Mouse (Mus musculus) spleen, postnatal 36 days (tissue): Measurements from ENCODE around the gene Rabgap1l.

Source experiments
- DNase-seq, 2 experiments: peaks; one replicate each; pipeline ENCODE4 v3.0.0; 2022; ENCODE audit warnings: low spot score in 2 of 2, mixed read lengths in 1 of 2

Rabgap1l gene

DNA sequence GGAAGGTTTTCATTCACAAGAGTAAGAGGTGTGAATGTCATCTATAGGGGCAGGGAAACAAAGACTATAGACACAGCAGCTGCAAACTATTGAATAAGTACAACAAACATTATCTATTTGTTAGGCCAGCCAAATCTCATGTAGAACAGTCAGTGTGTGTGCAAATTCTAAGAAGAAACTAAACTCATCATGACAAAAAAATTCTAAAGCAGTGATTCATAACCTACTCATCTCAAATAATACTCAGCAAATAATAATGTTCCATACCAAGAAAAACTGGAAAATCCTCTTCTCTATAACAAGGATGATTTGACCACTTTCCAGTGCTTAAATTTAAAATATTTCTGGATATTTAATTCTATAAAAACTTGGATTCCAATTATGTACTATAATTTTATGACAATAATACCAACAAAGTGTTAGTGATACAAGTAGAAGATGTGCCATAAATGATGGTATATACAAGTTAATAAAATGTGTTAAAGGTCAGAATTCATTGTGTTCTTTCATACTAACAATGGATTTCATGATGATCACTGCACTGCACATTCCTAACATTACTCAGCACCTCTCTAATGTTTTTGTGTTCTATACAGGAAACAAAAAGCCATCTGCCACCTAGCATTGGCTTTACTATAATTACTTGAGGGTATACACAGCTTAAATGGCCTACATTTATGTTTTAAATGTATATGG is 196.6 kb downstream of the Rabgap1l start:
- DNase-seq: no peak

DNA sequence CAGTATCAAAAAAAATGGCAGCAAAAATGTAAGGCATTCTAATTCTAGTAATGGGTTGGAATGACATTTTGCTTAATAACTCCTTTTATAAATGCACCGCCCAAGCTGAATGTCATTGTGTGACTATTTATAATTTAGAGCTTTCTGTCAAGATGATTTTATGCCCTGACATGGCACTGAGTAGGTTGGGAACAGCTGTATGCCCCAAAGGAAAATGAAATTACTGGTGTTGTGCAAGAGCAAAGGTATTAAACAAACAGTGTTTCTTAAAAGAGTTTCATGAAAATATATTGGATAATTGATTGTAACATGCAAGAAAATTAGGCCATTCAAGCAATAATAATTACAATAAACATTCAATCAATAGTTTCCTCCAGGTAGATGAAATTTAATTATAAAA is 198.4 kb downstream of the Rabgap1l start:
- DNase-seq: no peak

DNA sequence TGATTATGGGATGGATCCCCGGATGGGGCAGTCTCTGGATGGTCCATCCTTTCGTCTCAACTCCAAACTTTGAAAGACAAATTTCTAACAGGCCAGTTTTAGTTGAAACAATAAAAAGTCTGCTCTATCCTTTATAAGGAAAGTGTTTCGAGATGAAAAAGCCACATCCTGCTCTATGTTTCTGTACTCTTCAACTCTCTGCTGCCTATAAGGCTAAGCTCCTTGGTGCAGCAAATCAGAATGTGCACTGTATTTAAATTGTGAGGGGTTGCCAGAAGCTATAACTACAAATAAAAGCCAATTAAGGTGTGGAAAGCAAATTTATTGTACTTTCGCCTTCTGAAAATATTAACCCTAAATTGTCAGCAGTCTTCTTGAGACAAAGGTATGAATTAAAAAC is 198.9 kb downstream of the Rabgap1l start:
- no peak for DNase-seq

DNA sequence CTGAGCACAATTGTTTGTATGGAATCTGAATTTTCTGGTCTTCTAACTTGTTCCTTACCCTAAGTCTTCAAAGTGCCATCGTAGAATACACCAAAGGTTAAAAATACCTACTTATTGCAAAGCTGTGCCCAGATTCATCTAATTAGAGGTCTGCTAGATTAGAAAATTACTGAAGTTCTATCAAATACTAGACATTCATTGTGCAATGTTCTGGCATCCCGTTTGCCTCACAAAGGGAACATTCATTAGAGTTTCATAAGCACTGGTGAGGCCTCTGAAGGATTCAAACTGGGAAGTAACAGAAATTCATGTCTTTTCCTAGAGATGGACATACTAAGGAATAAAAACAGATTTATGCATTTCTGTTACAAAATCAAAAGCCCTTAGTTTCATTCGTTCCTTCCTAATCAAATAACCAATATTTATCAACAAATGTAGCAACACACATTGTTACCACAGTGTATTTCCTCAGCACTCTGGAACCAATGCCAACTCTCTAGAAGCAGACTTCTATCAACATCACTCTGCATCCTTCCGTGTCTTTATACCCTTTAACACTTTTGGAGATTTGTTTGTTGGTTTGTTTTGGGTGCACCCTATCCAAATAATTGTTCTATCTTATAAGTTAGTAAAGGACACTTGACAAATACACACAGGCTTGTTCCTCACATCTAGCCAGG is 204.0 kb downstream of the Rabgap1l start:
- no peak for DNase-seq

DNA sequence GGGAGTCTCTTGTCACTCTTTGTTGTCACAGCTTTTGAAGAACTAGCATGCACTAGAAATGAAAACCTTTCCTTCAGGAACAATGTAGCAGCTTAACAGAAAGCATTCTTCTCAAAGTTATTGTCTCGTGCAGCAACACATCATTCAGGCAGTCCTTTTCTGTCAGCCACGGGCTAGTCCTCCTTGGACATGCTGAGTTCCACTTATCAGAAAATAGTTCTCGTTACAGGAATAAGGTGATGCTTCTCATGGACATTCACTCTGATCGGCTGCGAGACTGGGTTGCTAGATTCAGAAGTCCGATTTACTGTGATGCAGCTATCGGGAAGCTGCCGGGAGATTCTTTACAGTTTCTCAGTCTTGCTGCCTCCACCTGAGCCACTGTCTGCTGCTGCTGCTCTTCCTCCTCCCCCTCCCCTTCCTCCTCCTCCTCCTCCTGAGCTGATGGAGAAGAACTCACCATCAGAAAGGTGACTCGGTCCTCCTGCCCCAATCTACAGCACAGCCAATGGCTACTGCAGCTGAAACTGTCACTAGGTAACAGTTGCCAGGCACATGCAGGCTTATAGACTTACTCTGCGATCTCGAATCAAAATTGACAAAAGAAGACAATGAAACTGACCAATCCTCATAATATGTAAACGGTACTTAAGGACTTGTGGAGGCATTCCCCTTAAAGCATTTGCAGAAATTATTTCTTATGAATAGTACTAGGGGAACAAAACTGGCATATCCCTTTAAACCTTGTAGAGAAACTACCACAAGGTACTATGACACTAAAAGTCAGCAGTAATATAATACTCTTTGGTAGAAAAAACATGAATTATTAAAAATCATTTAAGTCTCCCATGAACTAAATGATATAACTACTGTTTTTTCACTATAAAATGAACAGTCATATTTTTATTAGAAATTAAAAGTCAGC is 213.4 kb downstream of the Rabgap1l start:
- DNase-seq: no peak

DNA sequence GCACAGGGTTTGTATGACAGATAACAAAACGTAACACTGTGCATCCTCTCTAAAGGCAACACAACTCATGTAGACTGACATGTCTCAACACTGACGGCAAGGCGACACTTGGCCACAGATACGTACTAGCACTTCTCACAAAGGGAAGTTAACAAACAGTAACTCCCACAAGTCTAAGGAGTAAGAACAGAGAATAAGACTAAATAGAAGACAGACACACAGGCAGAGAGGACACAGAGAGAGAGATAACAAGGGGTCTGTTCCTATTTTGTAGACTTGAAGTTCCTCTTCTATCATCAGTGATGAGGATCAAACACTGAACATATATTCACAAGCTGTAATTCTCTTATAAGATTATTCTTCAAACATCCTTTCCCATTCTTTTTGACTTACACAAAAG is 216.9 kb downstream of the Rabgap1l start:
- DNase-seq: no peak

DNA sequence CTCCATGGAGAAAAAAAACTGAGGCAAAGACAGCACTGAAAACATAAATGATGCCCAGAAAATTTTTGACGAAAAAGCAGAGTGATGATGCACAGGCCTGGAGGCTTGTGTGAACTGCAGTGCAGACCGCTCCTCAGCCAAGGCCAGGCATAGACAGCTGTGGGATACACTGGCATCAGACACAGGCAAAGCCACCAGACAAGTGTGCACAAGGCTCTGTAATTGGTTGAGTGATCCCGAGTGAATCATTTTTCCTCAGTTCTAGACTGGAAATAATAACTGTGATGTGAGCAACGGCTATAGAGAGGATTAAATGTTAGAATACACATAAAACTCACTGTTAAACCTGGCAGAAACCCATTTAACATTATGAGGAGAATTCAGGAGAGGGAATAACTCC is 219.0 kb downstream of the Rabgap1l start:
- DNase-seq: no peak

DNA sequence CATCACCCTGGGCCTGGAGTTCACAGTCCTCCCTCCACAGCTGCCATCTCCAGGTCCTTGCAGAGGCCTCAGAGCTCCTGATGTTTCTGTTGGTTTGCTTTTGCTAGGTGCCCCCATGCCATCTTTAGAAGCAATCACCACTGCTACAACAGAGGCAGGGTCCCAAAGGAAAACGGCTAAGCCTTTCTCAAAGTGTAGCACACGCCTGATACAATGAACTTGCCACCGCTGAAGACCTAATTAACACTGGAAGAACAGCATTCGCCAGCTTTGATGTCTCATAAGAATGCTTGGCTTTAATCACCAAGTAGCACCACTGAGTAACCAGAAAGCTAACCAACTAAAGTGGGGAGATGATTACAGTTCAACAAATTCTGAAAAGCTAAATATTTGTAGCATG is 226.6 kb downstream of the Rabgap1l start:
- DNase-seq: no peak

DNA sequence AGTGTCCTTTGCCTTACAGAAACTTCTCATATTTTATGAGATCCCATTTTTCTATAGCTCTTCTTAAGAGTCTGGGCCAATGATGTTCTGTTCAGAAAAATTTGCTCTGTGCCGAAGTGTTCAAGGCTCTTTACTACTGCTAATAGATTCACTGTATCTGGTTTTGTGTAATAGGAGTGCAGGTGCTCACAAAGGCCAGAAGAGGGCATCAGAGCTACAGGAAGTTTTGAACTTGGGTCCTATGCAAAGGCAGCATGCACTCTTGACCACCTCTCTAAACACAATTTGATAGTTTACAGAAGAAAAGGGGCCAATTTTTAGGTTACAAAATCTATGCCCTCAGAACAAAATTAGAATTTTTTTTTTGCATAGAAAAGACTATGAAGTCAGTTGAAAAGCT is 231.6 kb downstream of the Rabgap1l start:
- peak in 1 of 2 experiments; percentile 2 for DNase-seq

DNA sequence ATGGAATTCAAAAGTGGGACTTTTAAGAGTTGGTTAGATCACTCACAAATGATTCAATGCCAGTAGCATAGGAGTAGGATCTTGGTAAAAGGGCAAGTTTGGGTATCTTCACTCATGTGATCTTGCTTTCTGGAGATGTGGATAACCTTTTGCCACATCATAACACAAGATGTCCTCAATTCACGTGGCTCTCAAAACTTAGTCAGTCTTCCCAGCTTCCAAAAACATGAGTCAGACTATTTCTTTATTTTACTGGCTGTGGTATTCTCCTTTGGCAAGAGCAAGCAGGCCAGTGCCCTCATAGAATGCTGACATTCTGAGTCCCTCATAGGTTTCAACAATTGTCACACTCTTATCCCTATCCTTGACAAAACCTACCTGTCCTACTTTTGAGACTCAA is 242.4 kb downstream of the Rabgap1l start:
- no peak for DNase-seq

DNA sequence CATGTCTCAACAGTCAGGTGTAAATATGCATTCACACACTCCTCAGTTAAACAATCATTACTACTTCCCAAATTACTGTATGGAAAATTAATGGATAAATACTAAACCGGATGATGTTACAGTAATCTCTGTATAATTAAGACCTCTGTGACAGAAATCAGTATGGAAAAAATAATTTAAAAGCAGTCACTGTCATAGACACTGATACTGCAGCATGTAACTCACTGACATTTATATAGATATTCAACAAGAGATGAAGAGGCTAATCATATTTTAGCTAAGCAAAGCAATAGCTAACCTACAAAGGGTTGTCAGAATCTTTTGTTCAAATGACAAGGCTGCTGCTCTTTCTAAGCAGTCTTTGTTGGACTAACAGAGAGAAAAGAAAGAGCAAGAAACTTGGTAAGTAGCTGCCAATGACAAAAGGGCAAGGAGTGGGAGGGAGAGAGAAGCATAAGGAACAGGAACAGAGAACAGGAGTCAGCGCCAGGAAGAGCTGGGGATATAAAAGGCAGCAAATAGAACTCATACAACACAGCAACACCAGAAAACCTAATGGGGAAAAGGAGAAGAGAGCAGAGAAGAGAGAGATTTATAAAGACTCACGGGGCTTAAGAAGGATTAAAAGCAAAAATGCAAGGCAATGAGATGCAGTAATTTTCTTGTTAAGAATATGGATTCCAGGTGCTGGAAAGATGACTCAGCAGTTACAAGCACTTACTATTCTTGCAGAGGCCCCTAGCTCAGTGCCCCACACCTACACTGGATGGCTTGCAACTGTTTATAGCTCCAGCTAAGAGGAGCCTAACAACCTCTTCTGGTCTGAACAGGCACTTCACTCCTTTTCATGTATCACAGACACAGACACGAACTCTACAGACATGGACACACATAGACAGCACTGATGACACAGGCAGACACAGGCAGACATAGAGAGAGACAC is 244.8 kb downstream of the Rabgap1l start:
- no peak for DNase-seq

DNA sequence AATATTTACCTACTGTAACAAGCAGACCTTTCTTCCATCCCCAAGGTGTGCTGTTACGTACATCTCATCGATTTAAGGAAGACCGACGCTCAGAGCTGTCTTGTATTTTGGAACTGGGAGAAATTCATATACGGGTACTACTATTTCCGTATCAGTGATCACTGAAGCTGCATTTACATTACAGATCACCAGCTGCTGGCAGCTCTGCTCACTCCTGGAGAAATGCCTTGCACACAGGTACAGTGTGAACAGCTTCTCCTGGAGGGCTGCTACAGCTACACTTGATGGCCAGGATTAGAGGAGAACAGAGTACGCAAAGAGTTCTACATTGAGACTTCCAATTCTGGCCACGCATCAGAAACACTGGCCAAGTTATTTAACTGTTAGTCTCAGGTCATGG is 257.4 kb downstream of the Rabgap1l start:
- DNase-seq: no peak

DNA sequence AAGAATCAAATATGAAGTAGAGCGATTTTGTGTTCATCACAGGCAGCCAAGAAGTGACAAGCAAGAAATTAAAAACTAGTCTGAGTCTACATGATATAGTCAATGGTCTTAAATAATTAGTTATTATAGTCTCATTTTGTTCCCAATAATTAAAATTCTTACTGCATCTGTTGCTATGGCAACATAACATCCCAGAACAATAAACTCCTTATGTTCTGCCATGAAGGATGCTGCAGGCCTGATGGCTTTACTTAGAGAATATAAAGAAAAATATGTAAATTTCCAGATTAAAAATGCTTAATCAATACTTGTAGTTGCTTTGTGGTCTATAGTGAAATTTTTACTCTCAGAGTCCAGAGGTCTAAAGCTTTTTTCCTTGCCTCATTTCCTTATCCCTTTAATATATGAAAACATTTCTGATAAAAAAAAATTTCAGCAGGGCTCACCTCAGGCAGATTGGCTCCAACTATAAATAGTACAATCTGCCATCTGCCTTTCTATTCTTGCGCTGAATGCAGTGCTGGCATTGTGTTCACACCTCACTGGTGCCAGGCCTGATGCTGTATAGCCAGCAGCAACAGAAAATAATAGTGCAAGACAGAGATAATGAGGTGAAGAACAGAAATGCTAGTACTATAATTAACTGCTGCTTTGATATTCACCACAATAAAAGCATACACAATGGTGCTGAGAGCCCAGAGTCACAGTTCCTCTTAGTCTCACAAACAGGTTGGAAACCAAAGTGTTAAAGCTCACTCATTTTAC is 258.3 kb downstream of the Rabgap1l start:
- DNase-seq: no peak

DNA sequence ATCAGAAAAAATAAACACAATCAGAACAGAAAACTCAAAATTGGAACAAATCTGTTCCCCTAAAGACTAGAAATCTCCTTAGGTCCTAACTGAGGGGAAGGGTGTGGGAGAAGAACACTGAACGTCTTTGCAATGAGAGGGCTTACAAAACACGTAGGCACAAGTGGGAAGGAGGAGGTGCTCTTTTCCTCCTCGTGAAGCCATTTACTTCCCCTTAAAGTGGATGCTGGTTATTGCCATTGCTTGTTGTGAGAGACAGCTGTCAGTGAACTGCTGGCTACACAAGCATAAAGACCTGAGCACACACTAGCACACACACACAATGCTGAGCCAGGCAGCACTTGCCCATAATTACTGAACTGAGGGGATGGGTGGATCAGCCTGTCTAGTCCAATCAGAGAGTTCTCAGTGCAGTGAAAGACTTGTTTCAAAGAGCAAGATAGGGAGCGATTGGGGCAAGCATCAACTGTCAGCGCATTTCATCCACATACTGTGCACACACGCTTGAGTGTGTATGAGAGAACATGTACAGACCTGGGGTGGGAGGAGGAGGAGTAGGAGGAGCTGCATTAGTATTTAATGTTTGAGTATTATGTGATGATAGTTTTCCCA is 259.7 kb downstream of the Rabgap1l start:
- DNase-seq: no peak

DNA sequence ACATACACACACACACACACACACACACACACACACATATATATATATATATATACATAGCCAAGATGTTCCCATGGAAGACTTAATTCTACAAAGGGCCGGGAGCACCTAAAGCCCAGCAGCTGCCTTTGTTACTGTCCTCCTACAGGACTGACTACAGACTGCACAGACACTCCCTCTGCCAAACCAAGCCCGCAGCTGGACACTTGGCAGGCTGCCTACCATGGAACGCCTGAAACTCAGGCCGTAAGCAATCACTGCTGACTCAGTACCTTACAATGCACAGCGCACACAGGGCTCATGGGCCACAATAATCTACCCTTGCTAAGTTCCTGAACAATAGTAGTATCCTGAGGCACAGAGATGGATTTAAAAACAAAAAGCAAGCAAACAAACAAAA is 261.6 kb downstream of the Rabgap1l start:
- DNase-seq: peak in 1 of 2 experiments; percentile 4

DNA sequence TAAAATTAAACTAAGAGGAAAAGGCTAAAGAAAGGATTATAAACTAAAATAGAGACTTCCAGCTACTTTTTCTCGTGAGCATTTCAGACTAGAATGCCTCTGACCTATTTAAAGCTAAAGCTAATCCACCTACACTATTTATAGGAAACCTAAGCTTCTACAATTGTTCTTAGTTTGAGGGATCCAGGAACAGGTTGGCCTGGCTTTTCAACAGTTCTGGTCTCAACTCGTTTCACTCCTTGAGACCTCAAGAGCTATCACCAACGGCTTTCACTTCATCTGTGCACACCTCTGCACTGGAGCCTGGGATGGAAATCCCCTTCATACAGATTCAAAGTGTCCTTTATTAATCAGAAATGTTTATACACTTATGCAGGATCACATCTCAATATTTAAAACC is 271.1 kb downstream of the Rabgap1l start:
- no peak for DNase-seq

DNA sequence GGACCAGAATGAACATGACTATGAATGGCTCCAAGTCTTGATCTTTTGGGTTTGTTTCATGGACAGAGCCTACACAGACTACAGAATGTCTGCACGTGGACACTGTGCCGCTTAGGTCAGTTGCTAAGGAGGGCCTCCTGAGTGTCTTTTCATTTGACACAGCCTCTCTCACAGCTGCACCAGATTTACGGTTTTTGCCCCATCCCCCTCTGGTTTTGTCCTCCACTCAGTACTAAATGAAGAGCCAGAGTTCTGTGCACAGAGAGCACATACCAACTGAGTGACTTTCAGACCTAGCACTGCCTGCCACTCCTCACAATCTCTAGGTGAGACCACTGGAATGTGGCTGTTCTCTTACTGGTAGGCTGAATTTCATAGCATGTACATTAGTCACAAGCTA is 272.3 kb downstream of the Rabgap1l start:
- no peak for DNase-seq

DNA sequence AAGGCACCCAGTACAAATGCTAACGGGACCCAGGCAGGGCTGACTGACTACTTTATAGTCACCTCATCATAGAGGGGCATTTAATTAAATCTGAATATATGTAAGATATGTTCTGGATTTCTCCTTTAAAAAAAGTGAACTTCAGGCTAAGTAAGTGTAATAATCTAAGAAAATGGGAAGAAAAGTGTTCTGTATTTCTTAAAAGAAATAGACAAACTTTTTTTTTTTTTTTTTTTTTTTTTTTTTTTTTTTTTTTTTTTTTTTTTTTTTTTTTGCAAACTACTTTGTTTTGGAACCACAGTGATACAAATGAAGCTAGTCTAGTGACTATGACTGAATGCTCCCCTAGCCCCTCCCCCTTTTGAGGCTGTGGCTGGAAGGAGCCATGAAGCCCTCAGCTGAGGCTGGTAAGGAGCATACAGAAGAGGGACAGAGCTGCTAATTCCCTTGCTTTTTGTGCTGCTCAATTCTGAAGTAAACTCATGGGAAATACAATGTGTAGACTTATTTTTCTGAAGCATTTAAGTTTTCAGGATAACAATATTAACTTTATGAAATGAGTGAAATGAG is 273.0 kb downstream of the Rabgap1l start:
- DNase-seq: no peak

DNA sequence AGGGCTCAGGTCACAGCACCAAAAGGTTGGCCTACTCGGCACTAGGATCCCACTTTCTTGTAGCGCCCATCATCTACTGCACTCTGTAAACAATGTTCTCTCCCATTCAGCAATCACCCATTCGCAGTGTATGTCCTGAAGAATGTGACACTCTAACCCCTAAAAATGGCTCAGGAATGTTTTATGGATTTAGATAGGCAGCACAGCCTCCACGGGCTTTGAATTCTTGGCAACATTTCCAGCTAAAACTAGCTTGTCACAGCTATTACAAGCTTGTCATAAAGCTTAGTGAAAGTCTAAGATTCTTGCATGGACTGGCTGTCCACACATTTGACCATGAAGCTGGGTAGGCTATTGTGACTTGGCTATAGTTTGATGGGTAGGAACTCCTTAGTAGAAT is 274.5 kb downstream of the Rabgap1l start:
- no peak for DNase-seq

DNA sequence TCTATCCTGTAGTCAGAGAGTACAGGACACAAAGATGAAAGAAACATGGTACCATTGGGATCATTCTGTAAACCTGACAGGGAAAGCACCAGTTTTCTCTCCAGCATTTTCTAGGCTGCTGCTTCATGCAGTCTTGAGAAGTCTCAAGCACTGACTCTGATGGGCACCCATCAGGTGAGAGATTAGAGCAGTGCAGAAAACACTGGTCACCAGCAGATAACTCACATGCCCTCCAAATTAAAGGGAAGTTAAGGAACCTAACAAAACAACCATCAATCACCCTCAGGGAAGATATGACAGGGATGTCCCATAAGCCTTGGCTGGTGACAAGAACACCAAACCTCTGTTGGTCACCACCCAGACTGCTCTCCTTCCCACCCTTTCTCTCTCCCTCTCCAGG is 285.2 kb downstream of the Rabgap1l start:
- DNase-seq: no peak
